Mouse (Mus musculus) myocyte (in vitro differentiated cells): Measurements from ENCODE around the gene Ufsp2. TPM values are rescaled to one million over a fixed set of nuclear protein-coding genes. Genes with fewer than 3 reads are reported as not detected.
A peak's percentile ranks its signal among the peaks of the same experiment; 100 is the strongest.

ENCODE experiments used
- H3K27me3 ChIP-seq: one replicate; pipeline ENCODE4 v1.6.1; 2011; ENCODE audit not compliant: control insufficient read depth, insufficient read depth, insufficient read length
- H3K36me3 ChIP-seq: one replicate; pipeline ENCODE4 v1.6.1; 2011; ENCODE audit not compliant: control insufficient read depth, insufficient read depth
- H3K4me2 ChIP-seq: one replicate; pipeline ENCODE4 v1.6.1; 2011; ENCODE audit warnings: low read depth, control low read depth
- H3K4me3 ChIP-seq: one replicate; pipeline ENCODE4 v1.5.1; 2011; ENCODE audit warnings: mild to moderate bottlenecking, control low read depth, moderate library complexity
- H3K79me2 ChIP-seq: one replicate; pipeline ENCODE4 v1.6.1; 2011; ENCODE audit not compliant: control insufficient read depth, insufficient read depth
- H3ac ChIP-seq: one replicate; pipeline ENCODE4 v1.6.1; 2011; ENCODE audit not compliant: control insufficient read depth, insufficient read length
- CEBPB ChIP-seq: IDR thresholded peaks from 2 replicates; pipeline ENCODE4 v1.6.1; 2011; ENCODE audit warnings: mild to moderate bottlenecking, moderate library complexity; ENCODE audit not compliant: poor library complexity, insufficient read depth, severe bottlenecking
- E2F4 ChIP-seq: IDR thresholded peaks from one replicate; pipeline ENCODE4 v1.6.1; 2011; ENCODE audit warnings: mild to moderate bottlenecking, control low read depth, moderate library complexity; ENCODE audit not compliant: insufficient read depth
- MAX ChIP-seq: IDR thresholded peaks from one replicate; pipeline ENCODE4 v1.6.1; 2011; ENCODE audit warnings: low read depth, mild to moderate bottlenecking, control low read depth
- MYOD1 ChIP-seq, 3 experiments: IDR thresholded peaks; one replicate each; pipeline ENCODE4 v1.6.1; 2011; ENCODE audit warnings: control low read depth in 2 of 3, low read depth in 2 of 3, mild to moderate bottlenecking in 2 of 3, moderate library complexity in 1 of 3; ENCODE audit not compliant: insufficient read length in 2 of 3, control insufficient read depth in 1 of 3
- MYOG ChIP-seq, 3 experiments: IDR thresholded peaks; one replicate each; pipeline ENCODE4 v1.6.1; 2011; ENCODE audit warnings: control low read depth in 2 of 3, low read depth in 2 of 3, mild to moderate bottlenecking in 2 of 3; ENCODE audit not compliant: insufficient read length in 2 of 3, control insufficient read depth in 1 of 3, insufficient read depth in 1 of 3
- POLR2A ChIP-seq: IDR thresholded peaks from one replicate; pipeline ENCODE4 v1.6.1; 2011; ENCODE audit warnings: low read depth, mild to moderate bottlenecking, control low read depth, moderate library complexity; ENCODE audit not compliant: insufficient read length
- POLR2AphosphoS2 ChIP-seq: IDR thresholded peaks from one replicate; pipeline ENCODE4 v1.6.1; 2011; ENCODE audit warnings: low read depth, control low read depth; ENCODE audit not compliant: insufficient read length
- REST ChIP-seq: IDR thresholded peaks from one replicate; pipeline ENCODE4 v1.6.1; 2011; ENCODE audit warnings: mild to moderate bottlenecking, control low read depth, moderate library complexity; ENCODE audit not compliant: insufficient read depth, insufficient read length
- SRF ChIP-seq: IDR thresholded peaks from one replicate; pipeline ENCODE4 v1.6.1; 2011; ENCODE audit warnings: low read depth; ENCODE audit not compliant: control insufficient read depth, insufficient read length
- TCF12 ChIP-seq: IDR thresholded peaks from one replicate; pipeline ENCODE4 v1.6.1; 2011; ENCODE audit warnings: mild to moderate bottlenecking, control low read depth; ENCODE audit not compliant: poor library complexity, insufficient read depth, severe bottlenecking
- TCF3 ChIP-seq: IDR thresholded peaks from one replicate; pipeline ENCODE4 v1.6.1; 2011; ENCODE audit warnings: low read depth, control low read depth; ENCODE audit not compliant: insufficient read length
- USF1 ChIP-seq: IDR thresholded peaks from one replicate; pipeline ENCODE4 v1.6.1; 2011; ENCODE audit warnings: low read depth, mild to moderate bottlenecking, control low read depth, moderate library complexity
- polyA plus RNA-seq: library from polyadenylated mRNA; unstranded; fragments of >200 nt; fragmentation: generic; extraction: Trizol; gene quantifications from one replicate; pipeline ENCODE4 v1.2.1, GENCODE M21; 2012; ENCODE audit warnings: missing spikeins

The Ufsp2 gene
- polyA plus RNA-seq: 17.9 TPM

DNA sequence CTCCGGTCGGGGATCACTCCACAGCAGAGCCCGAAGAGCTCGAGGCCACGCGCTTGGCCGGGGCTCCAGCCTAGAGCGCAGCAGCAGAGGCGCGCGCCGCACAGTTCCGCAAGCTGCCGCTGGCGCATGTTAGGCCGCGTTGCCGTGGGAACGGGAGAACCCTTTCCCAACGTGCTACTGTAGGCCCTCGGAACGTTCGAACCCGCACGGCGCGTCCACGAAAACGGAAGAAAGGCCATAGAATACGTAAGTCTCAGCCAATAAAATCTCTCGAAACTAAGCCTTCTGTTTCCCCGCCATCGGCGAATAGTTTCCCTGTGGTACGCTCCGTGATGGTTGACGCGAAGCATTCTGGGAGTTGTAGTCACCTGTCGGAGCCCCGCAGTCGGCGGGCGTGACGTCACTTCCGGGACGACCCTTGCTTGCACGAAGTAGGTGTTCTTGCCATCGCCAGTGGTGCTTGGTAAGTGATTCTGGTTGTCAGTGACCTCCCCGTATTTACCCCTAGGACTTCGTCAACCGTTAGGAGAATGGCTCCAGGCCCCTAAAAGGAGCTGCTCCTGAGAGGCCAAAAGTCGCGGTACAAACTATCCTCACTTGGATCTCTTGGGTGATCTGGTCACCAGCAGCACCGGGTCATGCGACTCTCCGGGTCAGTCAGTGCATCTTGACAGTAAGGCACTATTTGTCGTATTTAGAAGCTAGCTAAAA, at the start of gene Ufsp2, which contains the start of gene 1700029J07Rik:
Gene Ufsp2 (plus strand): TSS at position 403 of the 711 bp plus-strand sequence.
Gene 1700029J07Rik (minus strand): TSS at position 127 of the 711 bp plus-strand sequence.
- H3K79me2 ChIP-seq: peaks cover 16% of the 10 kb centered on the region
- no peaks in the 10 kb centered on the region for H3K36me3 ChIP-seq
- peak within 1 kb of the TSS; percentile 3 for H3ac ChIP-seq
- no peaks in the 10 kb centered on the region for H3K27me3 ChIP-seq
- TF ChIP-seq TCF3: no peak
- TF ChIP-seq CEBPB: no peak
- TF ChIP-seq MAX: peak; percentile 6
- peak; percentile 26 for TF ChIP-seq E2F4
- TF ChIP-seq MYOG (IDR thresholded peaks at IDR 0.05; ENCODE audit: control insufficient read depth in 1 of 3, insufficient read depth in 1 of 3, insufficient read length in 2 of 3, low read depth in 2 of 3): peak in 1 of 3 experiments; percentile 48
- TF ChIP-seq POLR2A: peak; percentile 66
- TF ChIP-seq MYOD1 (IDR thresholded peaks at IDR 0.05; ENCODE audit: control insufficient read depth in 1 of 3, insufficient read length in 2 of 3, low read depth in 2 of 3): peak in 1 of 3 experiments; percentile 32
- no peak for TF ChIP-seq TCF12
- peak; percentile 88 for TF ChIP-seq POLR2AphosphoS2
- peak; percentile 27 for TF ChIP-seq SRF
- no peak for TF ChIP-seq USF1
- TF ChIP-seq REST: no peak
- peak within 1 kb of the TSS; percentile 99 for H3K4me2 ChIP-seq
- peak within 1 kb of the TSS; percentile 71 for H3K4me3 ChIP-seq

DNA sequence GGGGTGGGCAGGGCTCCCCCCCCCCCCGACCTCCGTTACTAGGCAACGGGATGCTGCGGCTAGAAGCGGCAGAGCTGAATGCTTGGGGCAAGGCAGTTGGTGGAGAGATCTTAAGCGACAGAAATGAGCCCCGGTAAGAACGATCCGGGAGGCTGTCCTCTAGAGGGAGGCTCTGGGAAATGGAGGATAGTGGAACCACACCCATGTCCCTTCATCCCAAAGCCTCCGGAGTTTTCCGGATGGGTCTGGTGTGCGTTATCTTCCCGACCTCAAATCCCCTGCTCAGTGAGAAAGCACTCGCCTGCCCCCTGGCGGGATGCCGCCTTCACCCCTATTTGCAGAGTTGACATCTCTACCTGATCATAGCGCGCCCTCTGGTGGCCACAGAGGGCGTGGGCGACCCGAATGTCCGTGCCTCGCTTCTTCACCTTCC, 40.7 kb upstream of the Ufsp2 start, which contains the start of gene Ccdc110:
Gene Ccdc110 (plus strand): TSS at position 38 of the 433 bp plus-strand sequence.
- no peaks in the 10 kb centered on the region for H3K36me3 ChIP-seq

DNA sequence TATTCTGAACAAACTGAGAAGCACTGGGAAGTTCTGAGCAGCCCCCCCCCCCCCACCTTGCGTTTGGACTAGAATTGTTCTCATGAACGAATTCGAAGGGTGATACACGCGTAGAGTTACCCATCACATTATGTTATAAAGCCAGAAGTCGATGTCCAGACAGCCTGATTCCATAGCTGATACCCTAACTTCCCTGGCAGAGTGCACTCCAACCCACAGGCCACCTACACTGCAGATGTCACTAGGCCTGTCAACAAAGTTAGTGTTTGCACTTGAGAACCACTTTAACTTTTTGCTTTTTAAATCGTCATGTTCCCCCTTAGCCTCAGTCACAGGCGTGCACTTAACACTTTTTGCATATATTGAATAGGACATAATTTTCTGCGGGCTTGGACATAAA, 38.3 kb upstream of the Ufsp2 start:
- no peak overlapping the region for H3K4me2 ChIP-seq
- H3ac ChIP-seq: no peak overlapping the region
- no peaks in the 10 kb centered on the region for H3K79me2 ChIP-seq
- no peak overlapping the region for H3K4me3 ChIP-seq
- no peaks in the 10 kb centered on the region for H3K27me3 ChIP-seq
- TF ChIP-seq CEBPB (no peak), POLR2A (no peak), MAX (no peak), USF1 (no peak), E2F4 (no peak), TCF3 (no peak), MYOD1 (IDR thresholded peaks at IDR 0.05; ENCODE audit: control insufficient read depth in 1 of 3, insufficient read length in 2 of 3, low read depth in 2 of 3) (no peak), TCF12 (no peak), POLR2AphosphoS2 (no peak), REST (no peak), SRF (no peak), MYOG (IDR thresholded peaks at IDR 0.05; ENCODE audit: control insufficient read depth in 1 of 3, insufficient read depth in 1 of 3, insufficient read length in 2 of 3, low read depth in 2 of 3) (no peak)
- no peaks in the 10 kb centered on the region for H3K36me3 ChIP-seq

More for the DNA sequence above, 40.7 kb upstream of the Ufsp2 start, which contains the start of gene Ccdc110:
- Histone ChIP-seq H3K4me3 (no peak within 1 kb of the TSS), H3K79me2 (no peaks in the 10 kb centered on the region), H3K27me3 (no peaks in the 10 kb centered on the region), H3K4me2 (peak within 1 kb of the TSS; percentile 27), H3ac (no peak within 1 kb of the TSS)
- TF ChIP-seq MAX (no peak), USF1 (no peak), POLR2AphosphoS2 (no peak), MYOD1 (IDR thresholded peaks at IDR 0.05; ENCODE audit: control insufficient read depth in 1 of 3, insufficient read length in 2 of 3, low read depth in 2 of 3) (no peak), MYOG (IDR thresholded peaks at IDR 0.05; ENCODE audit: control insufficient read depth in 1 of 3, insufficient read depth in 1 of 3, insufficient read length in 2 of 3, low read depth in 2 of 3) (no peak), CEBPB (no peak), POLR2A (no peak), TCF3 (no peak), TCF12 (no peak), E2F4 (no peak), SRF (no peak)

DNA sequence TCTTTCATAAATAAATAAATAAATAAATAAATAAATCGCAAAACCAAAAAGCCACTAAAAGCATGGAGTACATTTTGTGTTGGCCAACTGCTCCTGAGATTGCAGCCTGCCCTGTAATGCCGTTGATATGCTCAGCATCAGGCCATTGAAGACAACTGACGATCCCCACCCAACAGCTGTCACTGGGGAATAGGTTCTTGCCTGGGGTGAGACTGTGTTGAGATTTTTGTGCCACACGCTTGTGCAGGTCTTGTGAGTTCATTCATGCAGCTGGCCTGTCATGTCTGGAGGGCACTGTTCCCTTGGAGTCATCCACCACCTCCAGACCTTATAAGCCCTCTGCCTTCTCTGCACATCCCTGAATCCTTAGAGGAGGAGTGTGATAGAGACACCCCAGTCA, 29.0 kb upstream of the Ufsp2 start:
- H3K27me3 ChIP-seq: peaks cover 4% of the 10 kb centered on the region
- TF ChIP-seq E2F4 (no peak), TCF12 (peak; percentile 54), MYOG (IDR thresholded peaks at IDR 0.05; ENCODE audit: control insufficient read depth in 1 of 3, insufficient read depth in 1 of 3, insufficient read length in 2 of 3, low read depth in 2 of 3) (peak; percentile 65 to 97 (median 82)), MYOD1 (IDR thresholded peaks at IDR 0.05; ENCODE audit: control insufficient read depth in 1 of 3, insufficient read length in 2 of 3, low read depth in 2 of 3) (peak in 2 of 3 experiments; percentile 86 to 92)
- no peak overlapping the region for H3K4me2 ChIP-seq
- no peak overlapping the region for H3ac ChIP-seq
- no peaks in the 10 kb centered on the region for H3K79me2 ChIP-seq
- no peaks in the 10 kb centered on the region for H3K36me3 ChIP-seq
- no peak overlapping the region for H3K4me3 ChIP-seq
